Mouse (Mus musculus): ENCODE results near the gene Gm20388. TPM values are rescaled to one million over a fixed set of nuclear protein-coding genes. Genes with fewer than 3 reads are reported as not detected.
"Not testable (repeated sequence)": the region's sequence is repeated elsewhere in the genome, so short reads cannot be mapped to it uniquely, and the experiment has no call there.

Gene Gm20388
- total RNA-seq, 2 experiments from 2014 or later = 12.7 TPM; not detected in 1

- DNase-seq = no peak
Observed at GRCm38 (mm10) chr8:121635534-121635933, 1724.9 kb downstream of the Gm20388 start.

GRCm38 (mm10) chr8:121636180-121636579 is 1725.5 kb downstream of the Gm20388 start:
- no peak for DNase-seq

- DNase-seq = no peak
Observed at GRCm38 (mm10) chr8:121642804-121643203, 1732.2 kb downstream of the Gm20388 start.

GRCm38 (mm10) chr8:121643384-121643783 is 1732.7 kb downstream of the Gm20388 start:
- DNase-seq = no peak

GRCm38 (mm10) chr8:121647511-121648215 is 1737.0 kb downstream of the Gm20388 start:
- no peak for DNase-seq

GRCm38 (mm10) chr8:121648451-121648850 is 1737.8 kb downstream of the Gm20388 start:
- DNase-seq = no peak

- no peak for DNase-seq
Observed at GRCm38 (mm10) chr8:121649423-121649822, 1738.8 kb downstream of the Gm20388 start.

GRCm38 (mm10) chr8:121649904-121650303 is 1739.3 kb downstream of the Gm20388 start:
- no peak for DNase-seq

- DNase-seq = no peak
Observed at GRCm38 (mm10) chr8:121650389-121651307, 1740.0 kb downstream of the Gm20388 start.

- DNase-seq = no peak
Observed at GRCm38 (mm10) chr8:121651308-121651873, 1740.8 kb downstream of the Gm20388 start.

GRCm38 (mm10) chr8:121651874-121652361 is 1741.3 kb downstream of the Gm20388 start:
- peak; percentile 38 to 52 for DNase-seq

- DNase-seq = peak; percentile 98
Observed at GRCm38 (mm10) chr8:121652774-121653323, 1742.2 kb downstream of the Gm20388 start, which contains the start of gene Zcchc14. TSS of gene Zcchc14 (minus strand) at chr8:121652901.

GRCm38 (mm10) chr8:121653340-121654019 is 1742.8 kb downstream of the Gm20388 start:
- DNase-seq = no peak

- DNase-seq = no peak
Observed at GRCm38 (mm10) chr8:121654131-121654530, 1743.5 kb downstream of the Gm20388 start.

- DNase-seq = no peak
Observed at GRCm38 (mm10) chr8:121654966-121655494, 1744.4 kb downstream of the Gm20388 start.

- no peak for DNase-seq
Observed at GRCm38 (mm10) chr8:121660602-121661001, 1750.0 kb downstream of the Gm20388 start.

- DNase-seq = no peak
Observed at GRCm38 (mm10) chr8:121661631-121662357, 1751.2 kb downstream of the Gm20388 start.

- DNase-seq = no peak
Observed at GRCm38 (mm10) chr8:121663101-121663500, 1752.5 kb downstream of the Gm20388 start.

GRCm38 (mm10) chr8:121665329-121665728 is 1754.7 kb downstream of the Gm20388 start:
- no peak for DNase-seq

- not testable (repeated sequence) for DNase-seq
Observed at GRCm38 (mm10) chr8:121667936-121668500, 1757.4 kb downstream of the Gm20388 start.
